Mouse (Mus musculus) lung, embryonic 16.5 days (tissue): Measurements from ENCODE around the gene Eefsec. TPM values are rescaled to one million over a fixed set of nuclear protein-coding genes. Genes with fewer than 3 reads are reported as not detected.

Source experiments
- polyA plus RNA-seq: library from polyadenylated mRNA; unstranded; fragments of >200 nt; fragmentation: Nextera tagmentation; extraction: Ambion mirVana; gene quantifications from 2 replicates; pipeline ENCODE4 v1.2.1, GENCODE M21; 2015

Eefsec gene
- polyA plus RNA-seq, 1 experiment from 2014 or later = 38.9 TPM

Other genes starting within 250 kb of the Eefsec start
- not detected in 2 replicates for gene Dnajb8, start 224.3 kb downstream of the Eefsec start, polyA plus RNA-seq
- gene Ruvbl1, start 18.9 kb upstream of the Eefsec start, polyA plus RNA-seq = 123 and 127 TPM in 2 replicates
- gene Sec61a1, start 72.4 kb upstream of the Eefsec start, polyA plus RNA-seq = 229 and 245 TPM in 2 replicates
- gene Kbtbd12, start 191.4 kb upstream of the Eefsec start, polyA plus RNA-seq = 1.0 TPM in 2 replicates